Mouse (Mus musculus) limb, embryonic 15.5 days (tissue): Measurements from ENCODE around the gene Lce1a2. TPM values are rescaled to one million over a fixed set of nuclear protein-coding genes. Genes with fewer than 3 reads are reported as not detected.
"Not testable (repeated sequence)": the region's sequence is repeated elsewhere in the genome, so short reads cannot be mapped to it uniquely, and the experiment has no call there.

ENCODE experiments used
- ATAC-seq: fragments of 200-750 bp; cut with Nextera tagmentation; 2 replicates; pipeline ENCODE4 v1.8.0; 2017; ENCODE audit warnings: low read depth, moderate TSS enrichment; ENCODE audit not compliant: insufficient number of reproducible peaks, low FRiP score, low TSS enrichment
- H3K27ac ChIP-seq: fragments of 300-500 bp; sonication (generic); 2 replicates; pipeline ENCODE4 v1.5.1; 2015; ENCODE audit warnings: moderate library complexity, mild to moderate bottlenecking, inconsistent platforms
- H3K27me3 ChIP-seq: fragments of 300-500 bp; sonication (generic); 2 replicates; pipeline ENCODE4 v1.6.1; 2015; ENCODE audit warnings: inconsistent platforms
- H3K36me3 ChIP-seq: fragments of 300-500 bp; sonication (generic); 2 replicates; pipeline ENCODE4 v1.6.1; 2015; ENCODE audit warnings: inconsistent platforms
- H3K4me1 ChIP-seq: fragments of 300-500 bp; sonication (generic); 2 replicates; pipeline ENCODE4 v1.6.1; 2015; ENCODE audit warnings: inconsistent platforms
- H3K4me2 ChIP-seq: fragments of 300-500 bp; sonication (generic); 2 replicates; pipeline ENCODE4 v1.6.1; 2015; ENCODE audit warnings: mild to moderate bottlenecking, inconsistent platforms
- H3K4me3 ChIP-seq: fragments of 300-500 bp; sonication (generic); 2 replicates; pipeline ENCODE4 v1.5.1; 2015; ENCODE audit warnings: mild to moderate bottlenecking, inconsistent platforms
- H3K9ac ChIP-seq: fragments of 300-500 bp; sonication (generic); 2 replicates; pipeline ENCODE4 v1.6.1; 2015; ENCODE audit warnings: inconsistent platforms
- H3K9me3 ChIP-seq: fragments of 300-500 bp; sonication (generic); 2 replicates; pipeline ENCODE4 v1.6.1; 2016; ENCODE audit warnings: inconsistent platforms
- WGBS: fragments of 180-500 bp; shearing (Covaris S2); methylation state at CpG from one replicate; pipeline ENCODE4 v1.1.7; 2015; 5-methylcytosine and 5-hydroxymethylcytosine counted together
- polyA plus RNA-seq: library from polyadenylated mRNA; unstranded; fragments of >200 nt; fragmentation: Nextera tagmentation; extraction: Ambion mirVana; gene quantifications from 2 replicates; pipeline ENCODE4 v1.2.1, GENCODE M21; 2015

Gene Lce1a2
- 3.2 and 14.9 TPM in 2 replicates for polyA plus RNA-seq

DNA sequence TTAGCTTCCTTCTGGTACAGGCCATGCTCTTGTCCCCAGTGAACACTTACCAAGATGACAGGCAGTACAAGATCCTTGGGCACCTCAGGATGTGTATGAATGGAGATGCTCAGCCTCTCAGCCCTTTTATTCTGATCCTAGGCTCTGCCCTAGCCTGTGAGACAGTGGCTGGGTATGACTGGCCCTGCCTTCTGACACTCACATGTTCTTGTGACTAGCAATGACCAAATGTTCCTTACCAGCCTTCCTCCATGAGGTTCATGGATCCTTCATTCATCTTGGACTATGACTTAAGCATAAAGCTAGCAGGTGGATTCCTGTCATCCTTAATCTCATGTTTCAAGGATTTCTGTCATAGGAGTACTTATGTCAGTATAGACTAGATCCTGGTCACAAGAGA, at the start of gene Lce1a2:
Lce1a2 (minus strand) TSS at position 101 of the 400 bp plus-strand sequence.
- H3K9me3 ChIP-seq = no peaks in the 10 kb centered on the region
- no peaks in the 10 kb centered on the region for H3K4me1 ChIP-seq
- no peaks in the 10 kb centered on the region for H3K27me3 ChIP-seq
- no peak within 1 kb of the TSS for H3K27ac ChIP-seq
- H3K4me2 ChIP-seq = no peak within 1 kb of the TSS
- no peaks in the 10 kb centered on the region for H3K36me3 ChIP-seq
- H3K4me3 ChIP-seq = no peak within 1 kb of the TSS
- ATAC-seq = no peak
- no peak within 1 kb of the TSS for H3K9ac ChIP-seq

- no peaks in the 10 kb centered on the region for H3K27me3 ChIP-seq
Measured at GRCm38 (mm10) chr3:92715122-92715521, 45.0 kb upstream of the Lce1a2 start.

GRCm38 (mm10) chr3:92708974-92709373, 38.9 kb upstream of the Lce1a2 start, which contains the start of gene Lce1e:
TSS of gene Lce1e (minus strand) at chr3:92709074.
- 81% methylated on average over 2 of the region's 2 CpGs for WGBS
- H3K27me3 ChIP-seq = no peaks in the 10 kb centered on the region
- H3K9ac ChIP-seq = no peak within 1 kb of the TSS
- H3K4me2 ChIP-seq = no peak within 1 kb of the TSS
- H3K4me1 ChIP-seq = no peaks in the 10 kb centered on the region
- no peaks in the 10 kb centered on the region for H3K9me3 ChIP-seq
- H3K27ac ChIP-seq = no peak within 1 kb of the TSS
- no peak for ATAC-seq
- H3K36me3 ChIP-seq = no peaks in the 10 kb centered on the region
- H3K4me3 ChIP-seq = no peak within 1 kb of the TSS

More at GRCm38 (mm10) chr3:92715122-92715521, 45.0 kb upstream of the Lce1a2 start:
- no peaks in the 10 kb centered on the region for H3K36me3 ChIP-seq
- H3K4me2 ChIP-seq = no peak overlapping the region
- no peak overlapping the region for H3K9ac ChIP-seq
- H3K9me3 ChIP-seq = no peaks in the 10 kb centered on the region
- ATAC-seq = no peak
- H3K4me3 ChIP-seq = no peak overlapping the region
- H3K4me1 ChIP-seq = no peaks in the 10 kb centered on the region
- no peak overlapping the region for H3K27ac ChIP-seq

DNA sequence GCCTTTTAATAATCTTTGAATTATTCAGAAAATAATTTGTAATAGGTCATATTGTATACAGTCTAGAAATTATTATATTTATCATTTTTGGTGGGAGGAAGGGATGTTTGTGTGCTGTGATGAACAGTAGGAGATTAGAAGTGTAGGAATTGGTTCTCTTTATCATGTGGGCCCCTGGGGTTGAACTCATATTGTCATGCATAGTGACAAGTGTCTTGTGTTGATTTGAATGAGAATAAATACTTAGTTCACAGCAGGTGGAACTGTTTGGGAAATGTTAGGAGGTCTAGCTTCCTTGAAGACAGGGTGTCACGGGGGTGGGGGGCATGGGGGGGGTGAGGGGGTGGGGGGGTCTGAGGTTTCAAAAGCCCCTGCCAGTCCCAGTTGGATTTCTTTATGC, 24.5 kb upstream of the Lce1a2 start:
- no peak overlapping the region for H3K4me2 ChIP-seq
- no peak for ATAC-seq
- 14% methylated on average over 1 of the region's 1 CpGs for WGBS
- H3K9ac ChIP-seq = no peak overlapping the region
- H3K27me3 ChIP-seq = no peaks in the 10 kb centered on the region
- no peaks in the 10 kb centered on the region for H3K9me3 ChIP-seq
- no peak overlapping the region for H3K27ac ChIP-seq
- no peak overlapping the region for H3K4me3 ChIP-seq
- no peaks in the 10 kb centered on the region for H3K36me3 ChIP-seq
- no peaks in the 10 kb centered on the region for H3K4me1 ChIP-seq

DNA sequence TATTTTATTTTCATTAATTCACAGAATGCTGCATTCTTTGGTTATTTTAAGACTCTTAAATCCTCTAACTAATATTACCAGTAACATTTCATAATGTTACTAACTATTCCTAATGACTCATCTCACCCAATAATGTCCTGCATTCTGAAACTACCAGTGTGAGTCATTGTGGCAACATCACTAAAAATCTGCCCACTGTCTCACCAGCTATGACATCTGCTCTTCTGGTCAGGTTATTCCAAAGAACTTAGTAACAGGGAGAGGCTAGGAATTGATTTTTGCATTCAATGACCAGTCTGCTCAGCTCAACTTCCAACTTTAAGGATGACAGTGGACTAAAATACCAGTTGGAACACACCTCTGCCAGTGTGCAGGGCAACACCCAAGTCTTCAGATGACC, 21.6 kb upstream of the Lce1a2 start:
- H3K36me3 ChIP-seq = no peaks in the 10 kb centered on the region
- H3K9ac ChIP-seq = no peak overlapping the region
- no peak overlapping the region for H3K27ac ChIP-seq
- H3K4me1 ChIP-seq = no peaks in the 10 kb centered on the region
- ATAC-seq = no peak
- no peaks in the 10 kb centered on the region for H3K9me3 ChIP-seq
- H3K4me3 ChIP-seq = no peak overlapping the region
- no peak overlapping the region for H3K4me2 ChIP-seq
- no peaks in the 10 kb centered on the region for H3K27me3 ChIP-seq

DNA sequence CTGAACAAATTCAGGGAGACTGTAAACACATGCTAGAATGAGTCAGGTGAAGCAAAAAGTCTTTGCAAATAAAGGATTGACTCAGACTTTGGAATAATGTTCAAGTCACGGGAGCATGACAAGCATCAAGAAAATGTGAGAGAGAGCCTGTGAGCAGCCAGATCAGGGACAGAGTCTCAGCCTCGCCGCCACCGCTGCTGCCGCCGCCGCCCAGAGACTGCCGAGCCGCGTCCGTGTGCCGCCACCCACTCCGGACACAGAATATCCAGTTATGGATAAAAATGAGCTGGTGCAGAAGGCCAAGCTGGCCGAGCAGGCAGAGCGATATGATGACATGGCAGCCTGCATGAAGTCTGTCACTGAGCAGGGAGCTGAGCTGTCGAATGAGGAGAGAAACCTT, 19.0 kb upstream of the Lce1a2 start:
- H3K27me3 ChIP-seq, ATAC-seq, H3K9me3 ChIP-seq, H3K4me2 ChIP-seq, H3K9ac ChIP-seq, H3K4me1 ChIP-seq, H3K4me3 ChIP-seq, H3K27ac ChIP-seq, H3K36me3 ChIP-seq: not testable (repeated sequence)
- 80% methylated on average over 16 of the region's 16 CpGs for WGBS

DNA sequence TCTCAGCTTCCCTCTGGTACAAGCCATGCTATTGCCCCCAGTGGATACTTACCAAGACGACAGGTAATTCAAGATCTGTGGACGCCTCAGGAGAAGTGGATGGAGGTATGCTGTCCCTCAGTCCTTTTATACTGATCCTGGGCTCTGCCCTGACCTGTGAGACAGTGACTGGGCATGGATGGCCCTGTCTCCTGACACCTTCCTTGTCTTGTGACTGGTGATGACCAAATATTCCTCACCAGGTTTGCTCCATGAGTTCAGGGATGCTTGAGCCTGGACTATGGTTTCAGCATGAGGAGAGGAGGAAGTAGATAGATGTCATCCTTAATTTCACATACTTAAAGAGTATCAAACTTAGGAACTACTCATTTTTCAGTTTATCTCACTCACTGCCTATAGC, 17.0 kb upstream of the Lce1a2 start, which contains the start of gene Lce1d:
Lce1d (minus strand) TSS at position 101 of the 400 bp plus-strand sequence.
- H3K9ac ChIP-seq = no peak within 1 kb of the TSS
- H3K4me1 ChIP-seq = no peaks in the 10 kb centered on the region
- no peaks in the 10 kb centered on the region for H3K27me3 ChIP-seq
- no peaks in the 10 kb centered on the region for H3K9me3 ChIP-seq
- H3K36me3 ChIP-seq = no peaks in the 10 kb centered on the region
- WGBS = 41% methylated on average over 2 of the region's 2 CpGs
- no peak within 1 kb of the TSS for H3K4me3 ChIP-seq
- H3K4me2 ChIP-seq = no peak within 1 kb of the TSS
- no peak for ATAC-seq
- no peak within 1 kb of the TSS for H3K27ac ChIP-seq

- H3K4me3 ChIP-seq = no peak within 1 kb of the TSS
- no peak within 1 kb of the TSS for H3K4me2 ChIP-seq
- no peak for ATAC-seq
- H3K4me1 ChIP-seq = no peaks in the 10 kb centered on the region
- H3K27ac ChIP-seq = no peak within 1 kb of the TSS
- no peak within 1 kb of the TSS for H3K9ac ChIP-seq
- no peaks in the 10 kb centered on the region for H3K36me3 ChIP-seq
- WGBS = 83% methylated on average over 4 of the region's 4 CpGs
- no peaks in the 10 kb centered on the region for H3K9me3 ChIP-seq
- no peaks in the 10 kb centered on the region for H3K27me3 ChIP-seq
Measured at GRCm38 (mm10) chr3:92678947-92679346, 8.8 kb upstream of the Lce1a2 start, which contains the start of gene Lce1c. TSS of gene Lce1c (plus strand) at chr3:92679247.

DNA sequence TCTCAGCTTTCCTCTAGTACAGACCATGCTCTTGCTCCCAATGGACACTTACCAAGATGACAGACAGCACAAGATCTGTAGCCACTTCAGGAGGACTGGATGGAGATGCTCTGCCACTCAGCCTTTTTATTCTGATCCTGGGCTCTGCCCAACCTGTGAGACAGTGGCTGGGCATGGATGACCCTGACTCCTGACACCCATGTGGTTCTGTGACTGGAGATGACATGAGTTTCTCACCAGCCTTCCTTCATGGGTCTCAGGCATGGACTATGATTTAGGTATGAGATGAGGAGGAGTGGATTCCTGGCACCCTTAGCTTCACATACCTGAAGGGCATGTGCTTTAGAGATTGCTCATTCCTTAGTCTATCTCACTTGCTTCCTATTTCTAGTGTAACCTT, 13.3 kb downstream of the Lce1a2 start, which contains the start of gene Lce1b:
Lce1b (minus strand) TSS at position 101 of the 400 bp plus-strand sequence.
- Histone ChIP-seq H3K27me3 (no peaks in the 10 kb centered on the region), H3K4me3 (no peak within 1 kb of the TSS), H3K36me3 (no peaks in the 10 kb centered on the region), H3K9me3 (no peaks in the 10 kb centered on the region), H3K9ac (no peak within 1 kb of the TSS), H3K4me2 (no peak within 1 kb of the TSS), H3K27ac (no peak within 1 kb of the TSS), H3K4me1 (no peaks in the 10 kb centered on the region)
- no peak for ATAC-seq

- WGBS = 88% methylated on average over 1 of the region's 1 CpGs
- H3K36me3 ChIP-seq = no peaks in the 10 kb centered on the region
Measured at GRCm38 (mm10) chr3:92648207-92648606, 21.9 kb downstream of the Lce1a2 start, which contains the start of gene Lce1a1. TSS of gene Lce1a1 (minus strand) at chr3:92648307.

GRCm38 (mm10) chr3:92639854-92640253, 30.3 kb downstream of the Lce1a2 start:
- no peak overlapping the region for H3K27ac ChIP-seq
- WGBS = 88% methylated on average over 15 of the region's 15 CpGs
- H3K4me3 ChIP-seq = no peak overlapping the region
- no peak overlapping the region for H3K4me2 ChIP-seq
- no peaks in the 10 kb centered on the region for H3K9me3 ChIP-seq
- H3K27me3 ChIP-seq = no peaks in the 10 kb centered on the region
- H3K4me1 ChIP-seq = no peaks in the 10 kb centered on the region
- H3K36me3 ChIP-seq = no peaks in the 10 kb centered on the region
- ATAC-seq = no peak
- no peak overlapping the region for H3K9ac ChIP-seq

More at GRCm38 (mm10) chr3:92648207-92648606, 21.9 kb downstream of the Lce1a2 start, which contains the start of gene Lce1a1:
- no peak within 1 kb of the TSS for H3K4me3 ChIP-seq
- no peak within 1 kb of the TSS for H3K27ac ChIP-seq
- no peaks in the 10 kb centered on the region for H3K27me3 ChIP-seq
- H3K4me2 ChIP-seq = no peak within 1 kb of the TSS
- no peaks in the 10 kb centered on the region for H3K9me3 ChIP-seq
- no peak for ATAC-seq
- H3K4me1 ChIP-seq = no peaks in the 10 kb centered on the region
- no peak within 1 kb of the TSS for H3K9ac ChIP-seq

- WGBS = 73% methylated on average over 3 of the region's 3 CpGs
- no peak for ATAC-seq
- Histone ChIP-seq H3K27me3 (no peaks in the 10 kb centered on the region), H3K9me3 (no peaks in the 10 kb centered on the region), H3K9ac (no peak overlapping the region), H3K4me3 (no peak overlapping the region), H3K4me2 (no peak overlapping the region), H3K4me1 (no peaks in the 10 kb centered on the region), H3K27ac (no peak overlapping the region), H3K36me3 (no peaks in the 10 kb centered on the region)
Measured at GRCm38 (mm10) chr3:92638653-92638991, 31.5 kb downstream of the Lce1a2 start.
